Mouse (Mus musculus): ENCODE measurements at regions not wholly inside any gene's neighbourhood (a gene's known extent, or its start where the extent isn't known, plus 50 kb on each side); places are given as distances from the start of the nearest gene placed in this dataset.

GRCm38 (mm10) chrX:166725761-166726503 is 140.4 kb upstream of the Egfl6 start:
- DNase-seq (ENCODE audit: low read depth), result no peak

GRCm38 (mm10) chrX:166718075-166718474 is 132.6 kb upstream of the Egfl6 start:
- no peak for DNase-seq (ENCODE audit: low read depth)

GRCm38 (mm10) chrX:166709306-166709705 is 123.8 kb upstream of the Egfl6 start:
- DNase-seq (ENCODE audit: low read depth), result no peak

- no peak for DNase-seq (ENCODE audit: low read depth)
Observed at GRCm38 (mm10) chrX:166708106-166708505, 122.6 kb upstream of the Egfl6 start.

- no peak for DNase-seq (ENCODE audit: low read depth)
Observed at GRCm38 (mm10) chrX:166707029-166707428, 121.5 kb upstream of the Egfl6 start.

GRCm38 (mm10) chrX:166704311-166704710 is 118.8 kb upstream of the Egfl6 start:
- DNase-seq (ENCODE audit: low read depth), result no peak

GRCm38 (mm10) chrX:166694219-166694618 is 108.7 kb upstream of the Egfl6 start:
- DNase-seq (ENCODE audit: low read depth), result no peak

GRCm38 (mm10) chrX:166688779-166689178 is 103.3 kb upstream of the Egfl6 start:
- DNase-seq (ENCODE audit: low read depth), result no peak

- DNase-seq (ENCODE audit: low read depth), result no peak
Observed at GRCm38 (mm10) chrX:166673404-166673803, 87.9 kb upstream of the Egfl6 start.

GRCm38 (mm10) chrX:166672617-166673016 is 87.1 kb upstream of the Egfl6 start:
- DNase-seq (ENCODE audit: low read depth), result no peak

GRCm38 (mm10) chrX:166671853-166672252 is 86.3 kb upstream of the Egfl6 start:
- DNase-seq (ENCODE audit: low read depth), result no peak

- no peak for DNase-seq (ENCODE audit: low read depth)
Observed at GRCm38 (mm10) chrX:166666304-166666703, 80.8 kb upstream of the Egfl6 start.

- no peak for DNase-seq (ENCODE audit: low read depth)
Observed at GRCm38 (mm10) chrX:166661808-166662207, 76.3 kb upstream of the Egfl6 start.

- DNase-seq (ENCODE audit: low read depth), result no peak
Observed at GRCm38 (mm10) chrX:166661043-166661718, 75.7 kb upstream of the Egfl6 start.

GRCm38 (mm10) chrX:166660715-166661042 is 75.2 kb upstream of the Egfl6 start:
- DNase-seq (ENCODE audit: low read depth), result peak; percentile 41

GRCm38 (mm10) chrX:166652400-166652799 is 66.9 kb upstream of the Egfl6 start:
- no peak for DNase-seq (ENCODE audit: low read depth)

- DNase-seq (ENCODE audit: low read depth), result no peak
Observed at GRCm38 (mm10) chrX:166645713-166646112, 60.2 kb upstream of the Egfl6 start.

GRCm38 (mm10) chrX:166641256-166641655 is 55.7 kb upstream of the Egfl6 start:
- DNase-seq (ENCODE audit: low read depth), result no peak

- DNase-seq (ENCODE audit: low read depth), result no peak
Observed at GRCm38 (mm10) chrX:166640258-166640657, 54.7 kb upstream of the Egfl6 start.
